Mouse (Mus musculus) hindlimb bud, embryonic 11.5 days (tissue): ENCODE results near the gene Gm44511.
"Not testable (repeated sequence)": the region's sequence is repeated elsewhere in the genome, so short reads cannot be mapped to it uniquely, and the experiment has no call there.

Experiments used
- DNase-seq: peaks from one replicate; pipeline ENCODE4 v3.0.0-alpha.2; 2012; ENCODE audit warnings: low read depth, low spot score; ENCODE audit errors: extremely low spot score

Gm44511 gene

DNA sequence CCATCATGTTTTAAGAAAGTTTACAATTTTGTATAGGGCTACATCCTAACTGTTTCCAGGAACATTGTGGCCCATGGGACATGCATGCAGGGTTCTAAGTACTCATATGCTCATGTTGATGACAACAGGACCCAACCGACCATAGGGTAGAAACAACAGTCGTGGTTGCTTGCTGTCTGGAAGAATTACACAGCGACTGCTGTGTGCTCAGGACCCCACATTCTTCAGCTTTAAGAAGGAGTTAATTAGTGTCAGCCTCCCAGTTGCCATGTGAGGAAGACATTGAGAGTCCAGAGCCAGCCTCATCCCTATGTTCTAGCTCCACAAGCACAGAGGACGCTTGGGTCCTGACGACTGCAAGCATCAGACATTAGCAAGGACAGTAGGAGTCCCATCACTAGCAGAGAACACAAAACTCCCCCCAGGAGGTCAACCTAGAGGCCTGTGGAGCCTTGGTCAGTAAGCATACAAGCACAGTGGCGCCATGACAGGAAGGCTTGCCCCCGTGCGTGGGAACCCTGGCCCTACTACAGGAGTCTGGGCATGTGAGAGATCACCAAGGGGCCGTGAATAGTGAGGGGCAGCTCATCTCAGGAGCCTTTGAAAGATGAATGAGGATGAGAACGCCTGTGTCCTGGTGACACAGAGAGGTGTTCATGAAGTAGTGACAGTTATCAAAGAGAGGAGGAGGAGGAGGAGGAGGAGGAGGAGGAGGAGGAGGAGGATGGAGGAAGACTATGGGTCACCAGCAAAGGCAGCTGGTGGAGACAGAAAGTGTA lies 63.0 kb downstream of the Gm44511 start:
- DNase-seq: not testable (repeated sequence)

- DNase-seq: no peak
Measured at GRCm38 (mm10) chr6:128761144-128761540, 65.0 kb downstream of the Gm44511 start.

GRCm38 (mm10) chr6:128760416-128761143 lies 65.5 kb downstream of the Gm44511 start:
- not testable (repeated sequence) for DNase-seq

DNA sequence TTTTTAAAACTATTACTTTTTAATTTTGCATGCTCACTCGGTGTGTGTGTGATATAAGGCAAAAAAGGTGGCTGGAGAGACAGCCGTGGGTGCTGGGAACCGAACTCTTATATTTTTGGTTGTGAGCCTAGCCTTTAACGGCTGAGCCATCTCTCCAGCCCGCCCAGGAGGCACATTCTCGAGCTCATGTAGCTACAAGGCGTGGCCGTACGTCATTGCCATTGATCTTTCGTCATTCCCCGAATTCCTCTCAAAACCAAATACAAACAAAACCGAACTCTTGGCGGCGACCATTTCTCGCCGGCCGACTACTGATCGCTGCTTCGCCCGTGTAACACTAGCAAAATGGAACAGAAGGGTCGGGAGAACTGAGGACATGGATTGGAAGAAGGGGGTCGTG lies 66.1 kb downstream of the Gm44511 start:
- DNase-seq: peak; percentile 83

GRCm38 (mm10) chr6:128759221-128759950 lies 66.7 kb downstream of the Gm44511 start:
- no peak for DNase-seq

DNA sequence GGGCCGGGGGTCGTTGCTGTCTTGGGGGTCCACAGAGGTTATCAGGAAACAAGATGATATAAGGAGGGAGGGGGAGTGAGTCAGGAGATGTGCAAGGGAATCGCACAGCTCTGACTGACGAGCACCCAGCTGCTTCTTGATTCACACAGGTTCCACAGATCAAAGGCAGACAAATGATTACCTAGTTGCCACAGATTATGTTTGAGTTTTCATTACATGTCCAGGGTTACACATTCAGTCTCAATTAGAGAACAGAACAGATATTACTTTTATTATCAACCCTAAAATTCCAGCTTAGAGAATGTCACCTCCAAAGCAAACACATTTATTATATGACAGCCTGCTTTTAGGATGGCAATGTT lies 70.7 kb downstream of the Gm44511 start:
- not testable (repeated sequence) for DNase-seq

- not testable (repeated sequence) for DNase-seq
Measured at GRCm38 (mm10) chr6:128754748-128755401, 71.2 kb downstream of the Gm44511 start.

DNA sequence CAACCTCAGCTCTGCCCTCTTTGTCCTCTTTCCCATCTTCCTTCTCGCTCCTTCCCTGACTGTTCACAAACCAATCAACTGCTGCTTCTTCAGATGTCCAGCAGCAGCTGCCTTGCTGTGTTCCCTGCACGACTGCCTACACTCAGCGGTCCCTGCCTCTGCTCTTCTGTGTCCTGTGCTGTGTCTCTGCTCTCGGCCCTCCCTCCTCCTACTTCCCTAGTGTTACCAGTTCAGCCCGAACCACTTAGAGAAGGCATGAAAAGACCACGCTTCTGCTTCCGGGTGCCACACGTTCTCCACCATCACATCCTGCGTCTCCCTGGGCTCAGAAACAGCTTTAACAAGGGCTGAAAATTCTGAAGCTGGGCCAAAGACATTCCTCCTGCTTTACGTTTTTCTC lies 71.8 kb downstream of the Gm44511 start:
- DNase-seq: not testable (repeated sequence)

DNA sequence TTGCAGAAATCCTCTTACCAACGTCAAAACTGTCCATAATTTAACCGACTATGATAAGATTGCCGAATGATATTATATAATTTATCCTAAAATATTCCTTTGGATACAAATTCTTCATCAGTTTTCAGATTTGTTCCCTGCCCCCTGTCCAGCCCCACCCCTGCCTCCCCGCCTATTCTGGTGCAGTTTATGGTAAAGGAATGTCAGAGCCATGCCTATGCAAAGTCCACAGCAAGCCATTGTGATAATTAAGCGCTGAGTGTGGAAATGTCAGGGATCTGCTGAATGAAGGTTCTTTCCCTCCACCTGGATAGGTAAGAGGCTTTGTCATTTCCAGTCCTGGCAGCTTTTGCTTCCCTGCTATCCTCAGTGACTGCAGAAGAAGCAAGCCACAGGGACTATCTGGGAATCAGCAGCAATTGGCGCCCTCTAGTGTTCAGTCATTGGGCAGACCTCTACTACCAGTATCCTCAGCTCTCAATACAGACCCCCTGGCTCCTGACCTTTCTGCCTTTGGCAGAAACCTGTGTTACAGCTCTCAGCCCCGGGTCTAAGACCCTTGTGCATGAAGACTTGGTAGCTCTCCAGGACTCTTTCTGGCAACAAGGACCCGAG lies 72.4 kb downstream of the Gm44511 start:
- not testable (repeated sequence) for DNase-seq

- DNase-seq: not testable (repeated sequence)
Measured at GRCm38 (mm10) chr6:128747006-128747405, 79.1 kb downstream of the Gm44511 start.

GRCm38 (mm10) chr6:128737445-128737844 lies 88.7 kb downstream of the Gm44511 start:
- DNase-seq: no peak

DNA sequence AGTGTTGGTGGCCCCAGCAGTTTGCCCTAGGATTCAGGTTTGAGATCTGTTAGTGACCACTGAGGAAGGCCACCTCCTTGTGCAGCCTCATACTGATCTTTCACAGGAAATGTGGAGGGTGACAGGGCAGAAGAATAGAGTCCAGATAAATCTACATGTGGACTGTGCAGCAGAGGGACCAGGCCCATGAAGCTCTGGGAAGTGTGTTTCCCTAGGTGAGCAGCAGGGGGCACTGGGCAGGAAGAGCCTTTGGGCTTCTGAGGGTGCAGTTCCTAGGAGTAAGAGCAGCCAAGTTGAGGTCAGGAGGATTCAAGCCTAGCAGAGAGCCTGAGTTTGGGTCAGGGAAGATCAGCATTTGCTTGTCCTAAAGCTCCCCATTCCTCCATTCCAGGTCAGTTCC lies 90.0 kb downstream of the Gm44511 start:
- no peak for DNase-seq

DNA sequence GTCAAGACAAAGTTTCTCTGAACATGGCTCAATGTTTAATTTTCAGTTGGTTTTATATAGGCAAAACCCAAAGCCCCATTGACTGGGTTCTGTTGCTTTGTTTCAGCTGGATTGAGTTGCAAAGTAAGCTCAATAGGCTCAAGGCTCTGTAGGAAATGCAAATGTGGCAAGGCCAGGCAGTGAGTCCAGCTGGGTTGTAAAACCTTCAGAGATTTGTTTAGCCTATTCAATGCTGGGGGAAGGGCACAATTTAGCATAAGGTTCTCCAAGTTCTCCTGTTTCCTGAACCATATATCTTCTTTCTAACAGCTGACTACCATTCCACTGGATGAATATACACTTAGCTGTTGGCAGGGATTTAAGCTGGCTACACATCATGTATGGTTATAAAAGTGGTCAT lies 91.2 kb downstream of the Gm44511 start:
- no peak for DNase-seq

- DNase-seq: no peak
Measured at GRCm38 (mm10) chr6:128733908-128734679, 92.0 kb downstream of the Gm44511 start.

DNA sequence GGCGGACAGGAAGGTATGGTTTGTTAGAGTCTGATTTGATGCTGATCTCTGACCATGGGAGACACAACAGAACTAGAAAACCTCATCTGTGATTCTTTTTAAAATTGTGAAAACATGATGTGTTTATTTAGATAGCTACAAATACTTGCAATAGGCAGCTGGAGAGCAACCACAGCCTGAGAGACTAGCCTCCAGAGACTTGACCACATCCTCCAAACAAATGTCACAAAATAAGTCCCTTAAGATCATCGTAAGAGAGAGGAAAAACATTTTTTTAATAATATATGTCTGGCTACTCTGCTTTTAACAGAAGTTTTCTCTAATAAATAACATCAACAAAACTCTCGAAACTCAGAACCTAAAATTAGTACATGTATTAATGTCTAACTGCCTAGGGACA lies 94.1 kb downstream of the Gm44511 start:
- DNase-seq: no peak
